Mouse (Mus musculus): ENCODE measurements around the gene Eif2d. TPM values are rescaled to one million over a fixed set of nuclear protein-coding genes. Genes with fewer than 3 reads are reported as not detected.

The Eif2d gene
- polyA plus RNA-seq, 1 experiment from 2014 or later = 67.9 TPM

DNA sequence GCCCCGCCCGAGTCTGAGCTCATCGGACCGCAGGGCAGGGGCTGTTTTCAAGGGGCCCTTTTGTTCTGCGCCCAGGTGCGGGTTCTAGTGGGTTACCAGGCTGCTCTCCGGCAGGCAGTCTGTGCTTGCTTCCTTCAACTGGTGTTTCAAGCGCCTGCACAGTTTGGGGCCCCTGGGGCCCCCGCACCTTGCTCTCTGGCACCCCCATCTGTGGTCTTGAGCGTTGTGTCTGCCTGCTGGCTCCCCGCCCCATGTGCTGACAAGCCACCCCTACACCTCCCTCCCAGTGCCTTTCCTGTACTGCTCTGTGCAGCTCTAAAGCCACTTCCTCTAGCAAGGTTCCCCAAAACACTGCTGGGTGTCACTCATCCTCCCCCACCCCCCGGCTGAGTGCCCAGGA is 47.0 kb downstream of the Eif2d start:
- Histone ChIP-seq H3K4me1 (ENCODE audit: control insufficient read depth, insufficient read depth, low read length) (0 out of 2 replicates have a peak, but pooled peaks cover 12% of the 10 kb centered on the region), H3K27me3 (ENCODE audit: control insufficient read depth, insufficient read depth, low read length) (no peaks in the 10 kb centered on the region), H3K4me3 (ENCODE audit: low read length) (no peak overlapping the region), H3K27ac (ENCODE audit: low read depth, low read length) (no peak overlapping the region), H3K9me3 (ENCODE audit: control insufficient read depth, low read length) (no peaks in the 10 kb centered on the region), H3K9ac (ENCODE audit: low read depth, low read length) (no peak overlapping the region), H3K4me2 (replicated peaks; ENCODE audit: low read depth, low read length) (no peak overlapping the region), H3K36me3 (ENCODE audit: control insufficient read depth, insufficient read depth, low read length) (no peaks in the 10 kb centered on the region)
- 55% methylated on average over 12 of the region's 12 CpGs for WGBS
- ATAC-seq (ENCODE audit: low FRiP score, low TSS enrichment) = no peak

DNA sequence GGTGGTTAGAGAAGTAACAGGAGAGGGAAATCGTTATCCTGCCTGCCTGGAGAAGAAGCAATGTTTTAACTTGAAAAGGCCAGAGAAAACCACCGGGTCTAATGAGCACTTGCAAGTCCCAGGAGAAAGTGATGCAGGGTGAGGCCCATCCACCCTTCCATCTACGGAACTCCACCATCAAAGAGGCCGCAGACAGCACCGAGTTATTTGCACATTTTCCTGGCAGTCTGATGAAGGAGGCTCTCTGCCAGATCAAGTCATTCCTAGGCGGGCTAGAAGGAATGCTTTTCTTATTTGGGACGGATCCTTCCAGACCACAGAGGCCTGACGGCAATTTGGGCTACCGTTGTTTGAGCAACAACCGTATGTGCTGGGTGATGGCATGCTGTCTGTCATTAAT is 47.6 kb downstream of the Eif2d start:
- Histone ChIP-seq H3K4me1 (ENCODE audit: control insufficient read depth, insufficient read depth, low read length) (0 out of 2 replicates have a peak, but pooled peaks cover 12% of the 10 kb centered on the region), H3K4me2 (replicated peaks; ENCODE audit: low read depth, low read length) (no peak overlapping the region), H3K4me3 (ENCODE audit: low read length) (no peak overlapping the region), H3K27ac (ENCODE audit: low read depth, low read length) (no peak overlapping the region), H3K9ac (ENCODE audit: low read depth, low read length) (no peak overlapping the region), H3K36me3 (ENCODE audit: control insufficient read depth, insufficient read depth, low read length) (no peaks in the 10 kb centered on the region), H3K9me3 (ENCODE audit: control insufficient read depth, low read length) (no peaks in the 10 kb centered on the region), H3K27me3 (ENCODE audit: control insufficient read depth, insufficient read depth, low read length) (no peaks in the 10 kb centered on the region)
- ATAC-seq (ENCODE audit: low FRiP score, low TSS enrichment) = no peak
- 60% methylated on average over 10 of the region's 10 CpGs for WGBS

DNA sequence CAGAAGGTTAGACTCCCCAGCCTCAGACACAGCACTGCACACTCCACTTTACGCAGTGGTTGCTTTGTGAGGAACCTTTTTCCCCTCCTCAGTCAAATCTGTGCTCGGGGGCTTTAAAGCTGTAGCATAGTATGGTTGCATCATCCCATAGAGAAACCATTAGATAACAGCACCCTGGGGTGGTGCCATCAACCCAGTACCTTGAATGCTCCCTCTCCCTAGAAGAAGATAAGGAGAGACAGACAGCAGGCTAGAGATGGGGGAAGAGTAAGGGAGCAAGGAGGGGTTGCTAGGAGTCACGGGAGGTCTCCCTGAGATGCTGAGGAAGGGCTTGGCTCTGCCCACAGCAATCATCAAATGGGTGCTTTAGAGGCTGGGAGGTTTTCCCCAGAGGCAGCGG is 48.4 kb downstream of the Eif2d start:
- H3K9me3 ChIP-seq (ENCODE audit: control insufficient read depth, low read length) = no peaks in the 10 kb centered on the region
- no peaks in the 10 kb centered on the region for H3K36me3 ChIP-seq (ENCODE audit: control insufficient read depth, insufficient read depth, low read length)
- H3K27ac ChIP-seq (ENCODE audit: low read depth, low read length) = no peak overlapping the region
- ATAC-seq (ENCODE audit: low FRiP score, low TSS enrichment) = no peak
- H3K27me3 ChIP-seq (ENCODE audit: control insufficient read depth, insufficient read depth, low read length) = no peaks in the 10 kb centered on the region
- no peak overlapping the region for H3K4me3 ChIP-seq (ENCODE audit: low read length)
- no peak overlapping the region for H3K9ac ChIP-seq (ENCODE audit: low read depth, low read length)
- WGBS = 79% methylated on average over 4 of the region's 4 CpGs
- H3K4me1 ChIP-seq (ENCODE audit: control insufficient read depth, insufficient read depth, low read length) = 0 out of 2 replicates have a peak, but pooled peaks cover 12% of the 10 kb centered on the region
- no peak overlapping the region for H3K4me2 ChIP-seq (replicated peaks; ENCODE audit: low read depth, low read length)

DNA sequence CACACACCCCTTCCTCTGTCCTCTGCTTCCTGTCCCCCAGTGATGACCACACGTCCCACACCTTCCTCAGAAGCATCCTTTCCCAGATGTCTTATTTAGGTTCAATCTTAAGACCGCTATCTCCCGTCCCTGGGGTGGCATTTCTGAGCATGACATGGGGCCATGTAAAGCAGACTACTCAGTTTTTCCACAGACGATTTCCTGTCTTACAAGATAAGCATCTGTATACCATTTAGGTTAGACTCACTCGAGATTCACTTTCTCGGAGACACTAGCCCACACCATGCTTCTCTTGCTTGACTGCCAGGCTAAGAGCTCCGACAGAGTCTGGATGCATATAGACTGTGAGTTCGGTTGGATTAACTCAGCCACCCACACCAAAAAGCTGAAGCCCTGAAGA is 51.5 kb downstream of the Eif2d start:
- Histone ChIP-seq H3K36me3 (ENCODE audit: control insufficient read depth, insufficient read depth, low read length) (no peaks in the 10 kb centered on the region), H3K4me1 (ENCODE audit: control insufficient read depth, insufficient read depth, low read length) (0 out of 2 replicates have a peak, but pooled peaks cover 6% of the 10 kb centered on the region), H3K4me2 (replicated peaks; ENCODE audit: low read depth, low read length) (no peak overlapping the region), H3K4me3 (ENCODE audit: low read length) (no peak overlapping the region), H3K9me3 (ENCODE audit: control insufficient read depth, low read length) (no peaks in the 10 kb centered on the region), H3K9ac (ENCODE audit: low read depth, low read length) (no peak overlapping the region), H3K27me3 (ENCODE audit: control insufficient read depth, insufficient read depth, low read length) (no peaks in the 10 kb centered on the region), H3K27ac (ENCODE audit: low read depth, low read length) (no peak overlapping the region)
- ATAC-seq (ENCODE audit: low FRiP score, low TSS enrichment) = no peak
- WGBS = 69% methylated on average over 8 of the region's 8 CpGs

DNA sequence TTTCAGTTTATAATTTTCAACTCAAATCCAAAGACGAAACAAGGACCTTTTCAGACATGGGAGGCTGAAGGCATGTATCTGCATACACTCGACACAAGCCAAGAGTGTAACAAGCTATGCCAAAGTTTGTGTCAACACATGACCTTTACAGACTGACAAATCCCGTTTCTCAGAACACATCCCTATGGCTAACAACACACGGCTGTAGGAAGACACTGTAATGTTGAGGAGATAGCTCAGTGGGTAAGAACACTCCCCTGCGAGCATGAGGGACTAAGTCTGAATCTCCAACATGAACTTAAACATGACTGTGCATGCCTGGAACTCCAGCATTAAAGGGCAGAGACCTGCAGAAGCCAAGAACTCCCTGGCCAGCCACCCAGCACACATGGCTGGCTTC is 53.4 kb downstream of the Eif2d start:
- no peak for ATAC-seq (ENCODE audit: low FRiP score, low TSS enrichment)
- Histone ChIP-seq H3K9me3 (ENCODE audit: control insufficient read depth, low read length) (no peaks in the 10 kb centered on the region), H3K27ac (ENCODE audit: low read depth, low read length) (no peak overlapping the region), H3K4me1 (ENCODE audit: control insufficient read depth, insufficient read depth, low read length) (no peaks in the 10 kb centered on the region), H3K36me3 (ENCODE audit: control insufficient read depth, insufficient read depth, low read length) (no peaks in the 10 kb centered on the region), H3K4me2 (replicated peaks; ENCODE audit: low read depth, low read length) (no peak overlapping the region), H3K27me3 (ENCODE audit: control insufficient read depth, insufficient read depth, low read length) (no peaks in the 10 kb centered on the region), H3K9ac (ENCODE audit: low read depth, low read length) (no peak overlapping the region), H3K4me3 (ENCODE audit: low read length) (no peak overlapping the region)
- WGBS = 88% methylated on average over 5 of the region's 5 CpGs

DNA sequence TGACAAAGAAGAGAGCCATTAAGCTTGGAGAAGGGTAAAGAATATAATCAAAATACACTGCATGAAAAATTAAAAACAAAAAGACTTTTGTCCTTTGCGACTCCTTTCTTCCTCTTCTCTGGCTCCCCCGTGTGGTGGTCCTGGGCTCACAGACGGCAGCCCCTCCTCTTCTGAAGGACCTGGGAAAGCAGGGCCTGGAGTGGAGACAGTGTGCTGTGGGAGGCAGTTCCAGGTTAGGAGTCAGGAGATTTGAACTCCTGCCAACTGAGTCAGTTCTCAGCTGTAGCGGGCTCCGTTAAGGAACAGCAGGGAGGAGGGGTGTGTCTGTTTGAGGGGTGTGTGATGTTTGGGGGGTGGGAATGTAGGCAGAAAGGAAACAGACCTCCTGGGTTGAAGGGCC is 54.5 kb downstream of the Eif2d start:
- H3K27ac ChIP-seq (ENCODE audit: low read depth, low read length) = no peak overlapping the region
- H3K27me3 ChIP-seq (ENCODE audit: control insufficient read depth, insufficient read depth, low read length) = no peaks in the 10 kb centered on the region
- no peak overlapping the region for H3K9ac ChIP-seq (ENCODE audit: low read depth, low read length)
- no peaks in the 10 kb centered on the region for H3K9me3 ChIP-seq (ENCODE audit: control insufficient read depth, low read length)
- WGBS = 8% methylated on average over 5 of the region's 5 CpGs
- H3K4me3 ChIP-seq (ENCODE audit: low read length) = no peak overlapping the region
- H3K4me2 ChIP-seq (replicated peaks; ENCODE audit: low read depth, low read length) = no peak overlapping the region
- H3K36me3 ChIP-seq (ENCODE audit: control insufficient read depth, insufficient read depth, low read length) = no peaks in the 10 kb centered on the region
- peak; percentile 78; the same call in 1 of the 2 replicates for ATAC-seq (ENCODE audit: low FRiP score, low TSS enrichment)
- no peaks in the 10 kb centered on the region for H3K4me1 ChIP-seq (ENCODE audit: control insufficient read depth, insufficient read depth, low read length)

DNA sequence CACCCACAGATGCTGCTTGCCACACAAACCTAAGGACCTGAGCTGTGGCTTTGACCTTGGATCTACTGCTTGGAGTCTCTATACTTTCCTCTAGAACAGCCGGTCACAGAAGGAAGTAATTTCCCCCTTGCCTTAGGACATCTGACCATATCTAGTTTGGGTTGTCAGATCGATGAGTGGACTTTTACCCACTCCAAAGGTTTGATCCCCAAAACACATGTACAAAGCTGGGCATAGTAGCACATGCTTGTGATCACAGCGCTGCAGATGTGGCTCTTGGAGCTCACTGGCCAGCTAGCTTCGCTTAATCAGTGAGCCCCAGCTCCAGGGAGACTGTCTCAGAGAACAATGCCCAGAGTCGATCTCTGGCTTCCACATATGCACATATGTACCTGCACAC is 55.1 kb downstream of the Eif2d start:
- H3K4me3 ChIP-seq (ENCODE audit: low read length) = no peak overlapping the region
- WGBS = 91% methylated on average over 5 of the region's 5 CpGs
- H3K27me3 ChIP-seq (ENCODE audit: control insufficient read depth, insufficient read depth, low read length) = no peaks in the 10 kb centered on the region
- H3K36me3 ChIP-seq (ENCODE audit: control insufficient read depth, insufficient read depth, low read length) = no peaks in the 10 kb centered on the region
- H3K9ac ChIP-seq (ENCODE audit: low read depth, low read length) = no peak overlapping the region
- no peak overlapping the region for H3K27ac ChIP-seq (ENCODE audit: low read depth, low read length)
- H3K4me2 ChIP-seq (replicated peaks; ENCODE audit: low read depth, low read length) = no peak overlapping the region
- ATAC-seq (ENCODE audit: low FRiP score, low TSS enrichment) = no peak
- 0 out of 2 replicates have a peak, but pooled peaks cover under 1% of the 10 kb centered on the region for H3K4me1 ChIP-seq (ENCODE audit: control insufficient read depth, insufficient read depth, low read length)
- H3K9me3 ChIP-seq (ENCODE audit: control insufficient read depth, low read length) = no peaks in the 10 kb centered on the region

DNA sequence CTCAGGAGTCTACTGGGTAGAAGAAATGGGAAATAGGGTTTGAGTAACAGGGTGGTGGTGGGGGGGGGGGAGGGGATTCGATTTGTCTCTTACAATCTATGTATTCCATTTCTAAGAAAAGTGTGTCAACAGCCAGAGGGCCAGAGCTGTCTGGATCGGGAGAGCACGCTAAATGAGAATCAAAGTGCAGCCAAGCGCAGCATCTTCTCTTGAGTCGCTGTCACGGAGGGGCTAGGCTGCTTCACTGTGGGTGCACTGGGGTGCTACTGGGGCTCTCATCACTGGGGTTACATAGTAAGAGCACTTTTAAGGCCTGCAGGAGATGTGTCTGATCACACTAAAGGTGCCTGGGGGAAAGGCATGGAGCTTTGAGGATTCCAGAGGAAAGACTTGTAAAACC is 55.8 kb downstream of the Eif2d start:
- no peak overlapping the region for H3K4me2 ChIP-seq (replicated peaks; ENCODE audit: low read depth, low read length)
- no peak overlapping the region for H3K4me3 ChIP-seq (ENCODE audit: low read length)
- H3K9me3 ChIP-seq (ENCODE audit: control insufficient read depth, low read length) = no peaks in the 10 kb centered on the region
- H3K27me3 ChIP-seq (ENCODE audit: control insufficient read depth, insufficient read depth, low read length) = no peaks in the 10 kb centered on the region
- 69% methylated on average over 6 of the region's 6 CpGs for WGBS
- H3K27ac ChIP-seq (ENCODE audit: low read depth, low read length) = no peak overlapping the region
- no peak overlapping the region for H3K9ac ChIP-seq (ENCODE audit: low read depth, low read length)
- H3K4me1 ChIP-seq (ENCODE audit: control insufficient read depth, insufficient read depth, low read length) = 0 out of 2 replicates have a peak, but pooled peaks cover 4% of the 10 kb centered on the region
- H3K36me3 ChIP-seq (ENCODE audit: control insufficient read depth, insufficient read depth, low read length) = no peaks in the 10 kb centered on the region
- no peak for ATAC-seq (ENCODE audit: low FRiP score, low TSS enrichment)

DNA sequence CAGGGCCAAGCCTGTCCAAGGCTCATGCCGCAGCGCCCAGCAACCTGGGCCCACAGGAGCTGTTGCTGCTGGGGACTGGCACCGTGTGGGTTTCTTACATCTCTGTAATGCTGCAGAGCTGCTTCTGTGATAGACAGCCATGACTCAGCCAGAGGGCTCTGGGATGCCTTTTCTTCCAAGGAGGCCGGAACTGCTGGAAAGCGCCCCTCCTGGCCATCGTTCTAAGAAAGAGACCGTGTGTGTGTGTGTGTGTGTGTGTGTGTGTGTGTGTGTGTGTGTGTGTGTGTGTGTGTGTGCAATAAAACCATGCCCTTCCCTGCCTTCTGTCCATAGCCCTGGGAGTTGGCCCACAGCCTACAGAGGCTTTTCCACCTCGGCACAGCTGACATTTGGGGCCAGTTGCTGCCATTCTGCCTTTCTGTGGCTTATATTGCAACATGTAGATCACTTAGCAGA is 57.0 kb downstream of the Eif2d start:
- H3K36me3 ChIP-seq (ENCODE audit: control insufficient read depth, insufficient read depth, low read length) = no peaks in the 10 kb centered on the region

More for the DNA sequence above, 57.0 kb downstream of the Eif2d start:
- H3K9ac ChIP-seq (ENCODE audit: low read depth, low read length) = no peak overlapping the region
- no peak overlapping the region for H3K4me3 ChIP-seq (ENCODE audit: low read length)
- no peak overlapping the region for H3K27ac ChIP-seq (ENCODE audit: low read depth, low read length)
- H3K4me1 ChIP-seq (ENCODE audit: control insufficient read depth, insufficient read depth, low read length) = 0 out of 2 replicates have a peak, but pooled peaks cover 4% of the 10 kb centered on the region
- no peak for ATAC-seq (ENCODE audit: low FRiP score, low TSS enrichment)
- no peak overlapping the region for H3K4me2 ChIP-seq (replicated peaks; ENCODE audit: low read depth, low read length)
- H3K9me3 ChIP-seq (ENCODE audit: control insufficient read depth, low read length) = no peaks in the 10 kb centered on the region
- 63% methylated on average over 8 of the region's 8 CpGs for WGBS
- H3K27me3 ChIP-seq (ENCODE audit: control insufficient read depth, insufficient read depth, low read length) = no peaks in the 10 kb centered on the region
